Mouse (Mus musculus) MEL (cell line): ENCODE data around the gene Mpz. TPM values are rescaled to one million over a fixed set of nuclear protein-coding genes. Genes with fewer than 3 reads are reported as not detected.
A peak's percentile ranks its signal among the peaks of the same experiment; 100 is the strongest.

ENCODE experiments used
- DNase-seq: peaks from one replicate; pipeline ENCODE4 v3.0.0; 2011; ENCODE audit warnings: low read depth, low spot score
- H3K27ac ChIP-seq: 2 replicates; pipeline ENCODE4 v1.5.1; 2012; ENCODE audit warnings: low read depth, mild to moderate bottlenecking, control low read depth, low read length, moderate library complexity; ENCODE audit not compliant: control insufficient read depth
- H3K27me3 ChIP-seq, 2 experiments: fragments of 150-350 bp in 1 of 2; sonication (generic) in 1 of 2; 2 replicates each; pipeline ENCODE4 v1.6.1; 2012; ENCODE audit warnings: low read length in 2 of 2, mild to moderate bottlenecking in 2 of 2, improper control_type of control experiment in 1 of 2, moderate library complexity in 1 of 2; ENCODE audit not compliant: insufficient read depth in 2 of 2, control insufficient read depth in 1 of 2
- H3K36me3 ChIP-seq, 2 experiments: 2 replicates each; pipeline ENCODE4 v1.6.1; 2012 to 2014; ENCODE audit warnings: low read length in 2 of 2, improper control_type of control experiment in 1 of 2, inconsistent platforms in 1 of 2, mild to moderate bottlenecking in 1 of 2; ENCODE audit not compliant: insufficient read depth in 2 of 2, control insufficient read depth in 1 of 2
- H3K4me1 ChIP-seq, 2 experiments: fragments of 150-350 bp in 1 of 2; sonication (generic) in 1 of 2; 2 replicates each; pipeline ENCODE4 v1.6.1; 2012; ENCODE audit warnings: low read length in 2 of 2, improper control_type of control experiment in 1 of 2, mild to moderate bottlenecking in 1 of 2; ENCODE audit not compliant: insufficient read depth in 2 of 2, control insufficient read depth in 1 of 2
- H3K4me3 ChIP-seq, 2 experiments: fragments of 150-350 bp in 1 of 2; sonication (generic) in 1 of 2; 2 replicates each; pipeline ENCODE4 v1.5.1; 2012; ENCODE audit warnings: low read depth in 2 of 2, low read length in 2 of 2, mild to moderate bottlenecking in 2 of 2, moderate library complexity in 2 of 2, control low read depth in 1 of 2, improper control_type of control experiment in 1 of 2; ENCODE audit not compliant: control insufficient read depth in 1 of 2, insufficient read depth in 1 of 2
- H3K79me2 ChIP-seq: 2 replicates; pipeline ENCODE4 v1.6.1; 2012; ENCODE audit warnings: mild to moderate bottlenecking, low read length, moderate library complexity; ENCODE audit not compliant: control insufficient read depth, poor library complexity, insufficient read depth
- H3K9ac ChIP-seq: 2 replicates; pipeline ENCODE4 v1.6.1; 2012; ENCODE audit warnings: low read depth, mild to moderate bottlenecking, control low read depth, low read length, moderate library complexity; ENCODE audit not compliant: control insufficient read depth, poor library complexity, severe bottlenecking
- H3K9me3 ChIP-seq: fragments of 150-350 bp; sonication (generic); replicated peaks from 2 replicates; pipeline ENCODE4 v1.6.1; 2012; ENCODE audit warnings: mild to moderate bottlenecking, low read length, improper control_type of control experiment, moderate library complexity; ENCODE audit not compliant: insufficient read depth
- BHLHE40 ChIP-seq: IDR thresholded peaks from 2 replicates; pipeline ENCODE4 v1.6.1; 2012; ENCODE audit warnings: low read depth, mild to moderate bottlenecking, inconsistent platforms, low read length, improper control_type of control experiment, borderline replicate concordance
- CHD1 ChIP-seq: IDR thresholded peaks from 2 replicates; pipeline ENCODE4 v1.6.1; 2012; ENCODE audit warnings: low read depth, mild to moderate bottlenecking, inconsistent platforms, low read length, improper control_type of control experiment
- CHD2 ChIP-seq: IDR thresholded peaks from 2 replicates; pipeline ENCODE4 v1.6.1; 2011; ENCODE audit warnings: low read length, improper control_type of control experiment
- CTCF ChIP-seq, 3 experiments: IDR thresholded peaks in 2 of 3; conservative IDR thresholded peaks in 1 of 3; 2 replicates each; pipeline ENCODE4 v1.5.1; 2011 to 2012; ENCODE audit warnings: low read length in 3 of 3, low read depth in 2 of 3, mild to moderate bottlenecking in 2 of 3, improper control_type of control experiment in 1 of 3, inconsistent platforms in 1 of 3, mixed read lengths in 1 of 3, moderate library complexity in 1 of 3; ENCODE audit not compliant: control insufficient read depth in 1 of 3, insufficient read depth in 1 of 3, poor library complexity in 1 of 3, severe bottlenecking in 1 of 3
- ELF1 ChIP-seq: IDR thresholded peaks from 2 replicates; pipeline ENCODE4 v1.6.1; 2014; ENCODE audit warnings: low read depth, mild to moderate bottlenecking, inconsistent platforms, low read length, improper control_type of control experiment, moderate library complexity
- JUND ChIP-seq: IDR thresholded peaks from 2 replicates; pipeline ENCODE4 v1.6.1; 2011; ENCODE audit warnings: low read depth, mild to moderate bottlenecking, improper control_type of control experiment, low read length
- KAT2A ChIP-seq: conservative IDR thresholded peaks from 2 replicates; pipeline ENCODE4 v1.6.1; 2012; ENCODE audit warnings: low read depth, low read length, improper control_type of control experiment, inconsistent platforms
- MAX ChIP-seq: IDR thresholded peaks from 2 replicates; pipeline ENCODE4 v1.6.1; 2011; ENCODE audit warnings: low read length, improper control_type of control experiment
- MAZ ChIP-seq: IDR thresholded peaks from 2 replicates; pipeline ENCODE4 v1.6.1; 2012; ENCODE audit warnings: low read depth, mild to moderate bottlenecking, inconsistent platforms, low read length, improper control_type of control experiment
- MXI1 ChIP-seq: IDR thresholded peaks from 2 replicates; pipeline ENCODE4 v1.6.1; 2011; ENCODE audit warnings: mild to moderate bottlenecking, low read depth, low read length, improper control_type of control experiment
- POLR2AphosphoS2 ChIP-seq: IDR thresholded peaks from 2 replicates; pipeline ENCODE4 v1.6.1; 2011; ENCODE audit warnings: low read length, improper control_type of control experiment
- POLR2AphosphoS5 ChIP-seq: IDR thresholded peaks from 2 replicates; pipeline ENCODE4 v1.6.1; 2012; ENCODE audit warnings: low read depth, borderline replicate concordance, mild to moderate bottlenecking, inconsistent platforms, low read length, moderate library complexity, mixed read lengths
- RAD21 ChIP-seq: IDR thresholded peaks from 2 replicates; pipeline ENCODE4 v1.6.1; 2011; ENCODE audit warnings: mild to moderate bottlenecking, low read depth, low read length, improper control_type of control experiment
- RCOR1 ChIP-seq: IDR thresholded peaks from 2 replicates; pipeline ENCODE4 v1.6.1; 2012; ENCODE audit warnings: low read depth, mild to moderate bottlenecking, inconsistent platforms, low read length, improper control_type of control experiment
- SIN3A ChIP-seq: IDR thresholded peaks from 2 replicates; pipeline ENCODE4 v1.6.1; 2012; ENCODE audit warnings: low read length, improper control_type of control experiment, inconsistent platforms
- TCF12 ChIP-seq: IDR thresholded peaks from 2 replicates; pipeline ENCODE4 v1.6.1; 2014; ENCODE audit warnings: low read depth, mild to moderate bottlenecking, inconsistent platforms, low read length, improper control_type of control experiment, moderate library complexity
- USF2 ChIP-seq, 2 experiments: IDR thresholded peaks; 2 replicates each; pipeline ENCODE4 v1.6.1; 2011 to 2012; ENCODE audit warnings: improper control_type of control experiment in 2 of 2, low read length in 2 of 2, borderline replicate concordance in 1 of 2, inconsistent platforms in 1 of 2, low read depth in 1 of 2, mild to moderate bottlenecking in 1 of 2; ENCODE audit not compliant: insufficient read depth in 1 of 2
- ZNF384 ChIP-seq: IDR thresholded peaks from 2 replicates; pipeline ENCODE4 v1.6.1; 2012; ENCODE audit warnings: low read depth, mild to moderate bottlenecking, inconsistent platforms, low read length, improper control_type of control experiment
- polyA plus RNA-seq, 2 experiments: library from polyadenylated mRNA; stranded (reverse) in 1 of 2; unstranded in 1 of 2; fragments of >175 nt in 1 of 2; fragments of >200 nt in 1 of 2; gene quantifications; 2 replicates each; pipeline versions ENCODE4 v1.2.1 to v1.2.4; 2012; ENCODE audit warnings: low replicate concordance in 2 of 2, low read depth in 1 of 2; ENCODE audit not compliant: insufficient read length in 2 of 2, insufficient read depth in 1 of 2, missing spikeins in 1 of 2
- total RNA-seq: library from RNA; depleted of rRNA; stranded (reverse); fragments of 300-350 nt; gene quantifications from 2 replicates; pipeline ENCODE4 v1.2.3, GENCODE M21; 2012

Mpz gene
- total and polyA plus RNA-seq, 3 experiments: 0.28 TPM; not detected in 2

DNA sequence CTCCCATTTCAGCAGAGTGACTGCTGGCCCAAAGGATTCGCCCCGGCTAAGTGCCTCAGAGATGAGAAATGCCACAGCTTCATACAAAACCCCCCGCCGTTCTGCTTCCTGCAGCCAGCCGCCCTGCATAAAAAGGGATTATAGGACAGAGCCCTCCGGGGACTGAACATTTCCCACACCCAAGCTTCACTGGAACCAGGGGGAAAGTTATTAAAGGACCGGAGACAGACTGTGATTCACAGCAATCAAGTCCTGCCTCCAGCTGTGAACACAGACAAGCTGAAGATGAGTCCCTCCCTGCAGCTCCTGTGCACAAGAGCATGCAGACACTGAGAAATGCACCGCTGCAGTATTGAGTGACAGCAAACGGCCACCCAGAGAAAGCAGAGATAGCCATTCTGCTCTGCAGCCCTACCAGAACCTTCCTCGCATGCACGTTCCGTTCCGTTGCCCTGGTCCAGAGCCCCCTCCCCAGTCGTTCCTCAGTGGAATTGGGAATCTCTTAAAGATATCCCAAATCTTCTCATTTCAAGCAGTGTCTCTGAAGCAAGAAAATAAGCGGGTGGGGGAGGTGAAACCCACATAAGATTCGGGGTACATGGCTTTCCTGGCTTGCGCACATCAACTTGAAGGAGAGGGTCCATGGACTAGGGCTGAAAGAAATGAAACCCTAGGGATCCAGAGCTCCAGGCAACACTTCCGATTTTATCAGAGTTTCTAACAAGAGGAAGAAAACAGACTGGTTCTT is 42.8 kb downstream of the Mpz start:
- Histone ChIP-seq H3K27me3 (peaks cover 0 to 3% of the 10 kb centered on the region in 2 experiments; a peak in 2 of 4 replicates), H3K9ac (no peak overlapping the region)
- DNase-seq: no peak

DNA sequence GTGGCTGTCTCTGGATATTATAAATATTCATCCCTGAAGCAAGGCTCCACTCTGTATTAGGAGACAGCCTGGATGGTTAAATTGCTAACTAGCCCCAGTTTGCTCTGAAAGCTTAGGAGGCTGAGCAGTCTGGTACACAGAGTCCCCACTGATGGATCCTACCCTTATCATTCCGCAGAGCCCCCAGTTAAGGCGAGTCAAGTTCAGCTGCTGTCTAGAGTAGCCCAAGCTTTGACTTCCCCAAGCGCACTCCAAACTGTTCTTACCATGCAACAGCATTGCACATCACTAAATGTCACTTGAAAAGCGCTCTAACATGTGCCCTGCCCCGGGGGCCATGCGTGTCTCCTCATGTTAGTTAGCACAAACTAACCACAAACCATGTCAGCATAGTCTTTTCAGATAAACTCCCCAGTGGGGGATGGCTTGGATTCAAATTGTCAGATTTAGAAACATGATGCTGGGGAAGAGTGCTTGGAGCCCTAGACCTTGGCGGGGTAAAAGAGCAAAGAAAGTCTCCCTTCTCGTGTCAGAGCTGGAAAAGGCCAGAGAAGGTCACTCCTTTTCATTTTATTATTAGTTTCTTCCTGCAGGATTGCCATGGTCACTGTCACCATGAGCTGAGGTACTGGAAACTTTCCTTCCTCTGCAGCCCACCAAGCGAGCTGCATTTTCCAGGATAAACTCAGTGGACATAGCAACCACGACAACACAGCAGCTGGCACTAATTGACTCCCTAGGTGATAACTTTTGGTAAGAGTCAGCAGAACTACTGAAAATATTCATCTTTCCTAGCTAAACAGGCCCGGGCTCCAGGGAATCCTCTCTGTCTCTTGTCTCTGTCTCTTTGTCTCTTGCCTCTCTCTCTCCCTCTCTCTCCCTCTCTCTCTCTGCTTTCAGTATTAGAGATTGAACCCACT is 43.7 kb downstream of the Mpz start:
- DNase-seq: no peak
- Histone ChIP-seq H3K27me3 (peaks cover 0 to 3% of the 10 kb centered on the region in 2 experiments; a peak in 2 of 4 replicates), H3K4me3 (no peak overlapping the region)

More for the DNA sequence above, 42.8 kb downstream of the Mpz start:
- no peak for TF ChIP-seq KAT2A
- TF ChIP-seq POLR2AphosphoS2: no peak
- Histone ChIP-seq H3K9me3 (no peaks in the 10 kb centered on the region), H3K4me3 (no peak overlapping the region), H3K79me2 (no peaks in the 10 kb centered on the region), H3K36me3 (peaks cover 0 to 4% of the 10 kb centered on the region in 2 experiments; a peak in 2 of 4 replicates), H3K4me1 (peaks cover 0 to 5% of the 10 kb centered on the region in 2 experiments; a peak in 1 of 4 replicates), H3K27ac (no peak overlapping the region)

DNA sequence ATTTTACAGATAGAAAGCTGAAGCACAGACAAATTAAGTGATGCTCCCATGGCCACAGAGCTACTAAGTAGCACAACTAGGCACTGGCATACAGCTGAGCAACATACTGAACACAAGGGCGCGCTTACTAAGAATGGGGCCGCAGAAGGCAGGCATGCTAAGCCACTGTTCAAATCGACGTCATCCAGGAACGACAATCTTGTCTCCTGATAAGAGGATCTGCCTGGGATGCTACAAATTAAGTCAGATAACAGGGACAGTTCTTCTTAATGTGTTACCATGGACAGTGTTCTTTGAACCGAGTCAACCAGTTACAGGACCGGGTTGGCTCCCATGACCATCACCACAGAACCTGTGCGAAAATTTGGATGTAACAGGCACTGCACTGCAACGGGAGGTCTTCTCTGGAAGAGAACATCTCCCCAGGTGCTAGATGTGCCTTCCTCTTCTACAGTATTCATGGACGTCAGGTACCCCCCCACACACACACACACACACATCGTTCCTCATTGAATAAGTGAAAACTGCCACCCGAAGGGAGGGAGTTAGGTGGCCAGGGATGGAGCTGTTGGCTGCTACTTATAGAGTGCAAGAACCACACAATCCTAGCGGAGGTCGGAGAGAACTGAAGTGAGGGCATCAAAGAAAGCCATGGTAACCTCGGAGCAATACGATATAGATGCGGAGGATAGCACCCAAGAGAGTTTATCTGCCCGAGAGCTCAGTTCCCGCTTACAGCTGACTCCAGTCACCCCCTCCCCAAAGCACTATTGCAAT is 44.7 kb downstream of the Mpz start:
- Histone ChIP-seq H3K4me1 (peaks cover 0 to 5% of the 10 kb centered on the region in 2 experiments; a peak in 1 of 4 replicates), H3K27ac (no peak overlapping the region), H3K4me3 (no peak overlapping the region), H3K27me3 (peaks cover 0 to 3% of the 10 kb centered on the region in 2 experiments; a peak in 2 of 4 replicates), H3K79me2 (no peaks in the 10 kb centered on the region), H3K9me3 (no peaks in the 10 kb centered on the region), H3K9ac (no peak overlapping the region), H3K36me3 (peaks cover 0 to 4% of the 10 kb centered on the region in 2 experiments; a peak in 2 of 4 replicates)
- no peak for DNase-seq
- no peak for TF ChIP-seq SIN3A
- TF ChIP-seq ELF1: no peak
- TF ChIP-seq CHD1: no peak
- no peak for TF ChIP-seq ZNF384
- no peak for TF ChIP-seq CHD2
- no peak for TF ChIP-seq CTCF (IDR thresholded peaks at IDR 0.05 in 2 of 3, conservative IDR thresholded peaks at IDR 0.05 in 1 of 3; ENCODE audit: control insufficient read depth in 1 of 3, insufficient read depth in 1 of 3, low read depth in 2 of 3, low read length in 3 of 3, poor library complexity in 1 of 3, severe bottlenecking in 1 of 3)
- TF ChIP-seq TCF12: no peak
- TF ChIP-seq MAX: no peak
- no peak for TF ChIP-seq RAD21
- TF ChIP-seq JUND: no peak
- no peak for TF ChIP-seq USF2 (IDR thresholded peaks at IDR 0.05; ENCODE audit: borderline replicate concordance in 1 of 2, insufficient read depth in 1 of 2, low read depth in 1 of 2, low read length in 2 of 2)
- TF ChIP-seq MXI1: no peak

More for the DNA sequence above, 43.7 kb downstream of the Mpz start:
- H3K36me3 ChIP-seq: peaks cover 0 to 4% of the 10 kb centered on the region in 2 experiments; a peak in 2 of 4 replicates
- H3K27ac ChIP-seq: no peak overlapping the region
- H3K9ac ChIP-seq: no peak overlapping the region
- TF ChIP-seq MAZ (no peak), POLR2AphosphoS5 (no peak), RCOR1 (peak; percentile 66), BHLHE40 (peak; percentile 70; the same call in 1 of the 2 replicates)
- H3K9me3 ChIP-seq: no peaks in the 10 kb centered on the region
- no peaks in the 10 kb centered on the region for H3K79me2 ChIP-seq
- H3K4me1 ChIP-seq: peaks cover 0 to 5% of the 10 kb centered on the region in 2 experiments; a peak in 1 of 4 replicates
